Mouse (Mus musculus) olfactory bulb, adult 2 months (tissue): ENCODE measurements at regions not wholly inside any gene's neighbourhood (a gene's known extent, or its start where the extent isn't known, plus 50 kb on each side); places are given as distances from the start of the nearest gene placed in this dataset.

Experiments used
- CTCF ChIP-seq: fragments of 200-500 bp; IDR thresholded peaks from 2 replicates; pipeline ENCODE4 v1.5.1; 2012; ENCODE audit warnings: low read depth, mild to moderate bottlenecking, low read length, moderate library complexity; ENCODE audit not compliant: insufficient read depth
- POLR2A ChIP-seq: fragments of 200-500 bp; IDR thresholded peaks from 2 replicates; pipeline ENCODE4 v1.6.1; 2012; ENCODE audit warnings: mild to moderate bottlenecking, low read depth, low read length, moderate library complexity; ENCODE audit not compliant: insufficient read depth

- no peak for TF ChIP-seq CTCF
- TF ChIP-seq POLR2A = no peak
Measured at GRCm38 (mm10) chr4:97485225-97485624, 287.3 kb upstream of the Nfia start.
